Mouse (Mus musculus): ENCODE measurements around the gene Snx33.

GRCm38 (mm10) chr9:56973960-56974524 is 45.9 kb upstream of the Snx33 start:
- TF ChIP-seq EP300 (IDR thresholded peaks at IDR 0.05; ENCODE audit: low read depth) (no peak), CTCF (IDR thresholded peaks at IDR 0.05; ENCODE audit: low read depth) (no peak)
